Mouse (Mus musculus): Measurements from ENCODE around the gene Dppa4.

Gene Dppa4

GRCm38 (mm10) chr16:48323133-48323532, 39.6 kb downstream of the Dppa4 start:
- no peak for ATAC-seq (ENCODE audit: insufficient number of reproducible peaks, low FRiP score, low TSS enrichment)

- no peak for ATAC-seq (ENCODE audit: insufficient number of reproducible peaks, low FRiP score, low TSS enrichment)
Measured at GRCm38 (mm10) chr16:48323602-48324345, 40.2 kb downstream of the Dppa4 start.

- 0 out of 2 replicates have a peak, but pooled peaks have one; percentile 16 for ATAC-seq (ENCODE audit: insufficient number of reproducible peaks, low FRiP score, low TSS enrichment)
Measured at GRCm38 (mm10) chr16:48326903-48327302, 43.4 kb downstream of the Dppa4 start.

GRCm38 (mm10) chr16:48328420-48328819, 44.9 kb downstream of the Dppa4 start:
- ATAC-seq (ENCODE audit: insufficient number of reproducible peaks, low FRiP score, low TSS enrichment) = no peak

GRCm38 (mm10) chr16:48331822-48332221, 48.3 kb downstream of the Dppa4 start:
- ATAC-seq (ENCODE audit: insufficient number of reproducible peaks, low FRiP score, low TSS enrichment) = peak; percentile 95

- ATAC-seq (ENCODE audit: insufficient number of reproducible peaks, low FRiP score, low TSS enrichment) = no peak
Measured at GRCm38 (mm10) chr16:48335326-48335725, 51.8 kb downstream of the Dppa4 start.

Measured in cerebellum, adult (tissue).